Mouse (Mus musculus): ENCODE measurements around the gene Sbk2. TPM values are rescaled to one million over a fixed set of nuclear protein-coding genes. Genes with fewer than 3 reads are reported as not detected.
A peak's percentile ranks its signal among the peaks of the same experiment; 100 is the strongest.

The Sbk2 gene
- total and polyA plus RNA-seq, 2 experiments from 2014 or later: 0.31 TPM; not detected in 1

GRCm38 (mm10) chr7:4912248-4912647 is 52.0 kb downstream of the Sbk2 start:
- Histone ChIP-seq H3K36me3 (ENCODE audit: insufficient read depth, low read length) (no peaks in the 10 kb centered on the region), H3K27ac (no peak overlapping the region), H3K4me3 (ENCODE audit: low read length) (no peak overlapping the region), H3K27me3 (ENCODE audit: insufficient read depth, low read length) (no peaks in the 10 kb centered on the region), H3K9ac (replicated peaks; ENCODE audit: low read length) (no peak overlapping the region), H3K4me2 (ENCODE audit: low read depth, low read length) (no peak overlapping the region), H3K9me3 (ENCODE audit: low read length) (no peaks in the 10 kb centered on the region), H3K4me1 (ENCODE audit: insufficient read depth, low read length) (peaks cover 10% of the 10 kb centered on the region)
- ATAC-seq (no peak), DNase-seq (ENCODE audit: low spot score) (peak; percentile 48)
- 67% methylated on average over 5 of the region's 5 CpGs for WGBS
- TF ChIP-seq CTCF (IDR thresholded peaks at IDR 0.05; ENCODE audit: low read depth): no peak

DNA sequence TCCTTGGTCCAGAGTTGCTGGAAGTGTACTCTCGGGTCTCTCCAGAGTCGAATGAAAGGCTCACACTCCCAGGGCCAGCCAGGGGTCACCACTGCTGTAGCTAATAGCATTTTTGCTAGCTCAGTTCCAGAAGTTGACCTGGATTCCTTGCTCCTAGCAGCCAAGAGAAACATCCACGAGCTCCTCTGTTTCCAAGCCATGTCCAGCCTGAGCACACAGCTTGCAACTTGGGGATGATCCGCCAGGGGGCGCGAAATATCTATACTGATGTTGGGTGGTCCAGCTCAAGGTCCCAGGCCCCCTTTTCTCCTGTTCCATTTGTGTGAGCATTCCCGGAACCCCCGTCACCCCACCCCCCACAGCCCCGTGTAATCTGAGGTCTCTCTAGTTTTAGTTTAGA is 52.6 kb downstream of the Sbk2 start:
- Histone ChIP-seq H3K36me3 (ENCODE audit: insufficient read depth, low read length) (no peaks in the 10 kb centered on the region), H3K4me2 (ENCODE audit: low read depth, low read length) (no peak overlapping the region), H3K27me3 (ENCODE audit: insufficient read depth, low read length) (no peaks in the 10 kb centered on the region), H3K9ac (replicated peaks; ENCODE audit: low read length) (no peak overlapping the region), H3K27ac (no peak overlapping the region), H3K4me1 (ENCODE audit: insufficient read depth, low read length) (peaks cover 7% of the 10 kb centered on the region), H3K9me3 (ENCODE audit: low read length) (no peaks in the 10 kb centered on the region), H3K4me3 (ENCODE audit: low read length) (no peak overlapping the region)
- WGBS: 29% methylated on average over 9 of the region's 9 CpGs
- no peak for ATAC-seq
- peak; percentile 64; the same call in 1 of the 2 replicates for TF ChIP-seq CTCF (IDR thresholded peaks at IDR 0.05; ENCODE audit: low read depth)
- peak; percentile 72 for DNase-seq (ENCODE audit: low spot score)

DNA sequence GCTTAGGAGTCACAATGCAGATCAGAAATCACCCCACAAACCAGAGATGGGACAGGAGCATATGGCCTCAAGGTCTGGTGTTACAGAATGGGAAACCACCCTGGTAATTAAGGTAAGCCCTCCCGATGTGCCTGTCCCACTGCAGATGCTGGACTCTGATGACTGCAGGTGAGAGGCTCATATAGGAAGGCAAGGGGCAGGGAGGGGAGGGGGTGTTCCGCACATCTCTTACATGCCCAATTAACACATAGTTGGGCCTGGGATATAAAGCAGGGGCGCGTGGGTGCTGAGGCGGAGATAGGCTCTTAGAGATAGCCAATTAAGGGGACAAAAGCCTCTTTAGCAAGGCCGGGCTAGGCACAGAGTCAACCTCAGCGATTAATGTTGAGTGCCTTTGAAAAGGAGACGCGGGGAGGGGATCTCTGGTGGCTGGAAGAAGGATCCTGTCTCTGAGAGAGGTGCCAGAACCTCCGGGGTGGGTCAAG is 57.7 kb downstream of the Sbk2 start, which contains the start of gene Gm36210:
TSS of gene Gm36210 (minus strand) at position 51 of the 485 bp plus-strand sequence.
- H3K36me3 ChIP-seq (ENCODE audit: insufficient read depth, low read length): no peaks in the 10 kb centered on the region
- DNase-seq (ENCODE audit: low spot score) (no peak), ATAC-seq (no peak)
- H3K4me3 ChIP-seq (ENCODE audit: low read length): no peak within 1 kb of the TSS
- no peak within 1 kb of the TSS for H3K4me2 ChIP-seq (ENCODE audit: low read depth, low read length)
- no peaks in the 10 kb centered on the region for H3K9me3 ChIP-seq (ENCODE audit: low read length)
- TF ChIP-seq CTCF (IDR thresholded peaks at IDR 0.05; ENCODE audit: low read depth): no peak
- no peak within 1 kb of the TSS for H3K27ac ChIP-seq
- H3K9ac ChIP-seq (replicated peaks; ENCODE audit: low read length): no peak within 1 kb of the TSS
- WGBS: 61% methylated on average over 10 of the region's 10 CpGs
- H3K27me3 ChIP-seq (ENCODE audit: insufficient read depth, low read length): no peaks in the 10 kb centered on the region
- H3K4me1 ChIP-seq (ENCODE audit: insufficient read depth, low read length): no peaks in the 10 kb centered on the region

GRCm38 (mm10) chr7:4902404-4902803 is 61.8 kb downstream of the Sbk2 start:
- 78% methylated on average over 9 of the region's 9 CpGs for WGBS
- no peak overlapping the region for H3K4me3 ChIP-seq (ENCODE audit: low read length)

DNA sequence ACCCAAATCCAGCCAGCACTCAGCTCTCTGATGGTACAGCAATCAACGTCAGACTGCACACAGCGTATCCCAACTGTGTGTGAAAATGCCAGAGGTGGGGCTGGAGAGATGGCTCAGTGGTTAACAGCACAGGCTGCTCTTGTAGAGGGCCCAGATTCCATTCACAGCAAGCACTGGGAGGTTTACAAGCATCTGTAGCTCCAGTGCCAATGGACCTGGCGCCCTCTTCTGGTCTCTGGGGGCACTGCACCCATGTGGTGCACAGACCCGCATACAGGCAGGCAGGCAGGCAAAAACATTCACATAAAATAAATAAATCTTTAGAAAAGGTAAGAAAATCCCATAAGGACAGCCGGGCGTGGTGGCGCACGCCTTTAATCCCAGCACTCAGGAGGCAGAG is 63.0 kb downstream of the Sbk2 start:
- Histone ChIP-seq H3K9me3 (ENCODE audit: low read length) (no peaks in the 10 kb centered on the region), H3K4me2 (ENCODE audit: low read depth, low read length) (0 out of 2 replicates have a peak overlapping the region, but pooled peaks have one; percentile 58), H3K27me3 (ENCODE audit: insufficient read depth, low read length) (no peaks in the 10 kb centered on the region), H3K27ac (no peak overlapping the region), H3K36me3 (ENCODE audit: insufficient read depth, low read length) (no peaks in the 10 kb centered on the region), H3K4me1 (ENCODE audit: insufficient read depth, low read length) (0 out of 2 replicates have a peak, but pooled peaks cover 6% of the 10 kb centered on the region), H3K9ac (replicated peaks; ENCODE audit: low read length) (no peak overlapping the region), H3K4me3 (ENCODE audit: low read length) (no peak overlapping the region)
- peak; percentile 71 for TF ChIP-seq CTCF (IDR thresholded peaks at IDR 0.05; ENCODE audit: low read depth)
- peak; percentile 19; the same call in 1 of the 2 replicates for ATAC-seq
- WGBS: 51% methylated on average over 8 of the region's 8 CpGs
- DNase-seq (ENCODE audit: low spot score): peak; percentile 46

More at GRCm38 (mm10) chr7:4902404-4902803, 61.8 kb downstream of the Sbk2 start:
- ATAC-seq (no peak), DNase-seq (ENCODE audit: low spot score) (no peak)
- H3K27ac ChIP-seq: no peak overlapping the region
- 0 out of 2 replicates have a peak, but pooled peaks cover 6% of the 10 kb centered on the region for H3K4me1 ChIP-seq (ENCODE audit: insufficient read depth, low read length)
- H3K36me3 ChIP-seq (ENCODE audit: insufficient read depth, low read length): no peaks in the 10 kb centered on the region
- no peaks in the 10 kb centered on the region for H3K27me3 ChIP-seq (ENCODE audit: insufficient read depth, low read length)
- no peak overlapping the region for H3K9ac ChIP-seq (replicated peaks; ENCODE audit: low read length)
- TF ChIP-seq CTCF (IDR thresholded peaks at IDR 0.05; ENCODE audit: low read depth): no peak
- no peaks in the 10 kb centered on the region for H3K9me3 ChIP-seq (ENCODE audit: low read length)
- no peak overlapping the region for H3K4me2 ChIP-seq (ENCODE audit: low read depth, low read length)

GRCm38 (mm10) chr7:4900523-4900851 is 63.7 kb downstream of the Sbk2 start:
- no peaks in the 10 kb centered on the region for H3K36me3 ChIP-seq (ENCODE audit: insufficient read depth, low read length)
- no peak overlapping the region for H3K9ac ChIP-seq (replicated peaks; ENCODE audit: low read length)
- DNase-seq (ENCODE audit: low spot score) (no peak), ATAC-seq (no peak)
- 26% methylated on average over 11 of the region's 11 CpGs for WGBS
- peak overlapping the region; percentile 22; the same call in 1 of the 2 replicates for H3K27ac ChIP-seq
- H3K4me2 ChIP-seq (ENCODE audit: low read depth, low read length): peak overlapping the region; percentile 58
- no peaks in the 10 kb centered on the region for H3K9me3 ChIP-seq (ENCODE audit: low read length)
- TF ChIP-seq CTCF (IDR thresholded peaks at IDR 0.05; ENCODE audit: low read depth): no peak
- H3K27me3 ChIP-seq (ENCODE audit: insufficient read depth, low read length): no peaks in the 10 kb centered on the region
- peak overlapping the region; percentile 33 for H3K4me3 ChIP-seq (ENCODE audit: low read length)
- 0 out of 2 replicates have a peak, but pooled peaks cover 6% of the 10 kb centered on the region for H3K4me1 ChIP-seq (ENCODE audit: insufficient read depth, low read length)
